ENCODE assay signal across 11 mouse cellular contexts in genomic region chr5:123296224-123296806, GRCm38 (mm10). TPM values are rescaled to one million over a fixed set of nuclear protein-coding genes. Genes with fewer than 3 reads are reported as not detected.
A peak's percentile ranks its signal among the peaks of the same experiment; 100 is the strongest.
DNase-seq lines count a peak whose midpoint lies in the region; ATAC-seq and TF ChIP-seq lines count a peak whose summit lies in the region.
"Had no signal": no experiment of that assay in that cellular context is flagged by ENCODE, and none has a peak within 500 bp of the region (broad histone marks: within the 10 kb centered on the region; RNA-seq: fewer than 3 reads in every experiment).

No protein-coding gene starts in this region.

- H3K9me3 ChIP-seq in heart, postnatal 0 days (replicated peaks; ENCODE audit: control insufficient read depth, low read length): no peaks in the 10 kb centered on the region
- H3K9me3 ChIP-seq in midbrain, embryonic 16.5 days (replicated peaks; ENCODE audit: control insufficient read depth, low read length, poor library complexity, severe bottlenecking): no peaks in the 10 kb centered on the region
- H3K9me3 ChIP-seq: embryonic facial prominence, embryonic 12.5 days had no signal

- H3K36me3 ChIP-seq in heart, postnatal 0 days (replicated peaks; ENCODE audit: control insufficient read depth, insufficient read depth, low read length): no peaks in the 10 kb centered on the region
- no peaks in the 10 kb centered on the region for H3K36me3 ChIP-seq in midbrain, embryonic 16.5 days (ENCODE audit: control insufficient read depth, insufficient read depth, low read length)
- H3K36me3 ChIP-seq: embryonic facial prominence, embryonic 12.5 days had no signal

- TF ChIP-seq EP300 in heart, postnatal 0 days (IDR thresholded peaks at IDR 0.05; ENCODE audit: low read depth): no peak

- peaks cover 11% of the 10 kb centered on the region for H3K4me1 ChIP-seq in heart, postnatal 0 days (ENCODE audit: control insufficient read depth, insufficient read depth)
- H3K4me1 ChIP-seq in midbrain, embryonic 16.5 days (ENCODE audit: control insufficient read depth, insufficient read depth, low read length): no peaks in the 10 kb centered on the region

- no peak overlapping the region for H3K9ac ChIP-seq in heart, postnatal 0 days (replicated peaks; ENCODE audit: low read depth, low read length)
- no peak overlapping the region for H3K9ac ChIP-seq in midbrain, embryonic 16.5 days (ENCODE audit: low read depth, low read length)
- H3K9ac ChIP-seq: embryonic facial prominence, embryonic 12.5 days had no signal

- no peak for ATAC-seq in heart, postnatal 0 days (ENCODE audit: insufficient read depth, low read depth)
- ATAC-seq in midbrain, embryonic 16.5 days: no peak

- no peak for DNase-seq in heart, postnatal 0 days (ENCODE audit: low spot score)
- DNase-seq in heart, postnatal 10 days: no peak
- DNase-seq in 416B (ENCODE audit: low read depth) (peak; percentile 28), NIH3T3 (ENCODE audit: low read depth) (peak; percentile 38)
- peak; percentile 26 for DNase-seq in lung, postnatal 36 days
- DNase-seq in left cerebral cortex, postnatal 10 days (ENCODE audit: extremely low spot score in 1 of 2, low spot score in 2 of 2): no peak
- no peak for DNase-seq in heart, adult 9 months (ENCODE audit: low spot score in 2 of 2)
- DNase-seq: heart, adult 18-20 months had no signal

- no peak overlapping the region for H3K27ac ChIP-seq in heart, postnatal 0 days (ENCODE audit: low read depth)
- H3K27ac ChIP-seq in midbrain, embryonic 16.5 days (ENCODE audit: low read length): no peak overlapping the region
- H3K27ac ChIP-seq: embryonic facial prominence, embryonic 12.5 days; macrophage had no signal

- WGBS in heart, postnatal 0 days: 69% methylated on average over 12 of the region's 12 CpGs
- WGBS in midbrain, embryonic 16.5 days: 70% methylated on average over 12 of the region's 12 CpGs

- no peak overlapping the region for H3K4me2 ChIP-seq in heart, postnatal 0 days (ENCODE audit: low read depth, low read length)
- H3K4me2 ChIP-seq in midbrain, embryonic 16.5 days (ENCODE audit: low read length): no peak overlapping the region
- H3K4me2 ChIP-seq: embryonic facial prominence, embryonic 12.5 days had no signal

- no peaks in the 10 kb centered on the region for H3K27me3 ChIP-seq in heart, postnatal 0 days (ENCODE audit: control insufficient read depth, insufficient read depth, low read length)
- H3K27me3 ChIP-seq in midbrain, embryonic 16.5 days (ENCODE audit: control insufficient read depth, insufficient read depth, low read depth, low read length): no peaks in the 10 kb centered on the region
- H3K27me3 ChIP-seq: embryonic facial prominence, embryonic 12.5 days had no signal

- intact Hi-C loops in heart, postnatal 10 days (cut with DNase I): loop anchor here (5.0 kb wide), 1 partner anchor 46 kb away; the partner anchor contains the start of gene Bcl7a
- intact Hi-C loops in left cerebral cortex, postnatal 10 days (cut with DNase I): no loop called here

- H3K4me3 ChIP-seq in heart, postnatal 0 days (ENCODE audit: low read depth, low read length): no peak overlapping the region
- H3K4me3 ChIP-seq in midbrain, embryonic 16.5 days (ENCODE audit: low read depth, low read length): no peak overlapping the region
- H3K4me3 ChIP-seq: embryonic facial prominence, embryonic 12.5 days had no signal

- peak; percentile 15; the same call in 1 of the 2 replicates for TF ChIP-seq CTCF in heart, postnatal 0 days (IDR thresholded peaks at IDR 0.05; ENCODE audit: low read depth)

RNA-seq across cellular contexts. Expression of gene Wdr66, which starts 44.4 kb away (rescaled TPM):
- 3.1 and 7.3 TPM in 2 replicates for total RNA-seq in heart, postnatal 0 days (2014; rRNA removed; ENCODE audit: low replicate concordance)
- 3.1 and 4.0 TPM in 2 replicates for polyA plus RNA-seq in heart, postnatal 0 days (2015; fragmentation: Nextera tagmentation; extraction: Ambion mirVana)
- 1 to 10 TPM; 1.5 to 1.7 TPM for total RNA-seq in heart, postnatal 10 days (2021)
- total RNA-seq in left cerebral cortex, postnatal 10 days (2021): 1 to 10 TPM; 6.3 to 7.2 TPM
- 0.94 and 1.7 TPM in 2 replicates for polyA plus RNA-seq in midbrain, embryonic 16.5 days (2015; fragmentation: Nextera tagmentation; extraction: Ambion mirVana)

RNA-seq across cellular contexts. Expression of gene Bcl7a, which starts 47.3 kb away (rescaled TPM):
- 10.2 and 11.2 TPM in 2 replicates for total RNA-seq in heart, postnatal 0 days (2014; rRNA removed; ENCODE audit: low replicate concordance)
- polyA plus RNA-seq in heart, postnatal 0 days (2015; fragmentation: Nextera tagmentation; extraction: Ambion mirVana): 6.6 TPM in 2 replicates
- 10 to 100 TPM; 11.9 to 14.2 TPM for total RNA-seq in heart, postnatal 10 days (2021)
- total RNA-seq in left cerebral cortex, postnatal 10 days (2021): 10 to 100 TPM; 81.4 to 83.3 TPM
- polyA plus RNA-seq in midbrain, embryonic 16.5 days (2015; fragmentation: Nextera tagmentation; extraction: Ambion mirVana): 34.1 and 36.7 TPM in 2 replicates

Comparison
In these comparisons a context has a peak if more than half of its experiments do, and no peak if none do; other contexts are left out.
1. DNase-seq: peak in 416B (single experiment), NIH3T3 (single experiment) and lung, postnatal 36 days (single experiment); none in heart, postnatal 0 days (single experiment), heart, postnatal 10 days (0 of 2), left cerebral cortex, postnatal 10 days (0 of 2) and heart, adult 9 months (0 of 2).